Mouse (Mus musculus) forebrain, embryonic 11.5 days (tissue): ENCODE results near the gene Csrnp3. TPM values are rescaled to one million over a fixed set of nuclear protein-coding genes. Genes with fewer than 3 reads are reported as not detected.
A peak's percentile ranks its signal among the peaks of the same experiment; 100 is the strongest.

Experiments used
- ATAC-seq: fragments of 200-750 bp; cut with Nextera tagmentation; replicated peaks from 2 replicates; pipeline ENCODE4 v1.8.0; 2017; ENCODE audit warnings: moderate TSS enrichment; ENCODE audit not compliant: low FRiP score
- DNase-seq: peaks from one replicate; pipeline ENCODE4 v3.0.0-alpha.2; 2017; ENCODE audit warnings: low spot score
- H3K27ac ChIP-seq: fragments of 300-500 bp; sonication (generic); 2 replicates; pipeline ENCODE4 v1.5.1; 2014; ENCODE audit warnings: low read depth, low read length
- H3K27me3 ChIP-seq: fragments of 300-500 bp; sonication (generic); 2 replicates; pipeline ENCODE4 v1.6.1; 2014; ENCODE audit warnings: mild to moderate bottlenecking, low read length, mixed read lengths; ENCODE audit not compliant: control insufficient read depth, insufficient read depth
- H3K36me3 ChIP-seq: fragments of 300-500 bp; sonication (generic); 2 replicates; pipeline ENCODE4 v1.6.1; 2014; ENCODE audit warnings: mild to moderate bottlenecking, low read length, moderate library complexity, mixed read lengths; ENCODE audit not compliant: control insufficient read depth, insufficient read depth
- H3K4me1 ChIP-seq: fragments of 300-500 bp; sonication (generic); replicated peaks from 2 replicates; pipeline ENCODE4 v1.6.1; 2014; ENCODE audit warnings: low read length, mixed read lengths; ENCODE audit not compliant: control insufficient read depth, insufficient read depth
- H3K4me2 ChIP-seq: fragments of 300-500 bp; sonication (generic); 2 replicates; pipeline ENCODE4 v1.6.1; 2014; ENCODE audit warnings: low read depth, mild to moderate bottlenecking, low read length, moderate library complexity, mixed read lengths; ENCODE audit not compliant: severe bottlenecking
- H3K4me3 ChIP-seq: fragments of 300-500 bp; sonication (generic); 2 replicates; pipeline ENCODE4 v1.5.1; 2014; ENCODE audit warnings: low read depth, low read length
- H3K9ac ChIP-seq: fragments of 300-500 bp; sonication (generic); 2 replicates; pipeline ENCODE4 v1.6.1; 2014; ENCODE audit warnings: low read length
- H3K9me3 ChIP-seq: fragments of 300-500 bp; sonication (generic); 2 replicates; pipeline ENCODE4 v1.6.1; 2016; ENCODE audit warnings: low read length, mixed read lengths; ENCODE audit not compliant: control insufficient read depth
- WGBS: fragments of 180-500 bp; shearing (Covaris S2); extraction: QIAGEN DNeasy Blood & Tissue Kit; methylation state at CpG from one replicate; pipeline ENCODE4 v1.1.7; 2014; 5-methylcytosine and 5-hydroxymethylcytosine counted together
- polyA plus RNA-seq: library from polyadenylated mRNA; unstranded; fragments of >200 nt; fragmentation: Nextera tagmentation; extraction: Ambion mirVana; gene quantifications from 2 replicates; pipeline ENCODE4 v1.2.1, GENCODE M21; 2014

Csrnp3 gene
- polyA plus RNA-seq, 1 experiment from 2014 or later: 13.4 TPM

DNA sequence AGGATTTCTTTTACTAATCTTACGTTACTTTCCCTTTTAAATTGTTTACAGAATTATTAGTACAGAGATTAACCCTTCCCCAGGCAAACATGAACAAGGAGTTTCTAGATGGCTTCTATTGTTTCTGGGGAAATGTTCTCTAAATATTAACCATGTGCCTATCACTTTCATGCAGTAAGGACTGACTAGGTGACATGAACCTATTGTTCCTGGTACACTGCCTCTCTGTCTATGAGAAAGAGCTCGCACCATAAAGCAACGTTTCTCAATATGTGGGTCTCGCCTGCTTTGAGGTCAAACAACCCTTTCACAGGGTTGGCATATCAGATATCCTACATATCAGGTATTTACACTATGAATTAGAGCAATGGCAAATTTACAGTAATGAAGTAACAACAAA is 96.8 kb downstream of the Csrnp3 start:
- Histone ChIP-seq H3K4me2 (no peak overlapping the region), H3K4me1 (no peaks in the 10 kb centered on the region; the same call in 1 of the 2 replicates), H3K27ac (no peak overlapping the region), H3K27me3 (no peaks in the 10 kb centered on the region), H3K36me3 (no peaks in the 10 kb centered on the region), H3K9me3 (no peaks in the 10 kb centered on the region), H3K9ac (no peak overlapping the region), H3K4me3 (no peak overlapping the region)
- ATAC-seq (no peak), DNase-seq (no peak)
- WGBS: 92% methylated on average over 4 of the region's 4 CpGs

DNA sequence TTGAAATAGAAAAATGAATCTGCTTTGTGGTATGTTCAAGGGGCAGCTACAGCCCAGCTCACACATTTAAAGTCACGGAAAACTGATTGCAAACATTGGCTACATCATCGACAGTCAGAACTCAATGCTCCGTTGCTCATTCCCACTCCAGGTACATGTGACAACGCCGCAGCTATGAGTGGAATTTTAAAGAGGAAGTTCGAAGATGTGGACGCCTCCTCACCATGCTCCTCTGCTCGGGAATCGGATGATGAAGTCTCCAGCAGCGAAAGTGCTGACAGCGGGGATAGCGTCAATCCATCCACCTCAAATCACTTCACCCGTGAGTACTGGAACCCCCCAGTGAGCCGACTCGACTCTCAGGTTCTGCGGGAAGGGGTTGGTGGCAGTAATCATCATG is 103.2 kb downstream of the Csrnp3 start:
- no peaks in the 10 kb centered on the region for H3K36me3 ChIP-seq
- H3K27me3 ChIP-seq: no peaks in the 10 kb centered on the region
- H3K4me2 ChIP-seq: no peak overlapping the region
- DNase-seq: no peak
- no peak overlapping the region for H3K9ac ChIP-seq
- no peaks in the 10 kb centered on the region for H3K9me3 ChIP-seq
- H3K4me1 ChIP-seq: no peaks in the 10 kb centered on the region
- 93% methylated on average over 16 of the region's 16 CpGs for WGBS
- H3K27ac ChIP-seq: no peak overlapping the region
- no peak for ATAC-seq
- no peak overlapping the region for H3K4me3 ChIP-seq

DNA sequence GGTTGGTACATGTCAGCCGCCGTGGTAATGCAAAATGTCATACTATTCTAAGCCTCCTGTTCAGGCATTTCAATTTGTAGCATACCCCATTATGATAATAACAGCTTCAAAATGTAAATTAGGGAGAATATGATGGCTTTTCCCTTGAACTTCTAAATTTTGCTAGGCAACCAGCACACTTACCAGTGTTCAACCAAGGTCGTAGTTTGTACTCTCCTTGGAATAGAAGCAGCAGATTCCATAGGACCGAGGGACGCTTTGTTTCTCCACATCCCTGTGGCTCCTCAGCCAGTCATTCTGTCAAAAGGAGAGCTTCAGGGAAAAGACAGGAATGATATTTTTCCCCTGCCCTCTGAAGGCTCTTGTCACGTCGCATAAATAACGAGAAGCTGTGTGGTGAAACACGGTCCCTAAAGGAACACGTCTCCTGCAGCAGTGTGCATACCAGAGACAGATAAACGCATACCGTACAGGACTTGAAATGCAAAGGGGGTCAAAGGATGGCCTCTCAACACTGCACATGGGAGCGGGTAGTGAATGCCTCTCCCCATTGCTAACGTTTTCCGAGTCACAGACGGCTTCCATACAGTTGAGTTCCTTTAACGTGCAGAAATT is 108.3 kb downstream of the Csrnp3 start:
- Histone ChIP-seq H3K4me2 (no peak overlapping the region), H3K36me3 (no peaks in the 10 kb centered on the region), H3K9me3 (no peaks in the 10 kb centered on the region), H3K4me3 (no peak overlapping the region), H3K4me1 (no peaks in the 10 kb centered on the region), H3K27me3 (no peaks in the 10 kb centered on the region), H3K27ac (peak overlapping the region; percentile 15; the same call in 1 of the 2 replicates), H3K9ac (no peak overlapping the region)
- WGBS: 84% methylated on average over 17 of the region's 17 CpGs
- DNase-seq: no peak
- no peak for ATAC-seq

DNA sequence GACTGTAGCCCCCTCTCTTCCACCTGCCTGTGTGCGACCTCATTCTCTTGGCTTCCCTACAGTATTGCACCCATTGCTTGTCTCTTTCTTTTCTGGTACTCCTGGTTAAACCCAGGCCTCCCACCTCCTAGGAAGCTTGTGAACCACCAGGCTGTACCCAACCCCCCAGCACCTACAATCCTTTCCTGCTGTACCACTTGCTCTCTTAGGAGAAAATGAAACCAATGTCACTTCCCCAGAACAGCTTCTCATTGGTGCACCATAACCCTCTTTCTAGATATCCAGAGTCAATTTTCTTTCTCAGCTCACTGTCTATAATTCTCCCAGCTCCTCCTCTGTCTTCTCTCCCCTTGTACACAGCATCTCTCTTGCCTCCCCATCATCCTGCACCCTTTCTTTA is 110.2 kb downstream of the Csrnp3 start:
- Histone ChIP-seq H3K27ac (no peak overlapping the region), H3K9me3 (no peaks in the 10 kb centered on the region), H3K9ac (no peak overlapping the region), H3K4me1 (no peaks in the 10 kb centered on the region), H3K27me3 (no peaks in the 10 kb centered on the region), H3K4me3 (no peak overlapping the region), H3K4me2 (no peak overlapping the region), H3K36me3 (no peaks in the 10 kb centered on the region)
- ATAC-seq: no peak
- 81% methylated on average over 1 of the region's 1 CpGs for WGBS
- DNase-seq: no peak

DNA sequence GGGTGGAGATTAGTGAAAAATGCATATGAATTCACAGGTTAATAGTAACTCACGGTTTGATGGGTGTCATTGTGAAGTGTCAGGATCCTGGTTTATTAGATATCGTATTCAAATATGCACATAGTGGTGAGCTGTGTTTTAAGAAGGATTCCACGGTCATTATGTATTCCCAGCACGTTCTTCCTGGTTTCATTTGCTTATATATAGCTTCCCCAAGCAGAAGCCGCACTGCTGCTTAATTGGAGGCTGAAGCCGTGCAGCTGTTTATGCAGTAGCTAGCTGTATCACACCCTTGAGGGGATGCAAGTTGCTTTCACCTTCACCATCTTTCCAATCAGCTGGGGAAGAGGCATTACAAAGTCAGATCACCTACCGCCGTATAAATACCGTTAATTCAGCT is 111.2 kb downstream of the Csrnp3 start:
- H3K9ac ChIP-seq: no peak overlapping the region
- no peak for ATAC-seq

DNA sequence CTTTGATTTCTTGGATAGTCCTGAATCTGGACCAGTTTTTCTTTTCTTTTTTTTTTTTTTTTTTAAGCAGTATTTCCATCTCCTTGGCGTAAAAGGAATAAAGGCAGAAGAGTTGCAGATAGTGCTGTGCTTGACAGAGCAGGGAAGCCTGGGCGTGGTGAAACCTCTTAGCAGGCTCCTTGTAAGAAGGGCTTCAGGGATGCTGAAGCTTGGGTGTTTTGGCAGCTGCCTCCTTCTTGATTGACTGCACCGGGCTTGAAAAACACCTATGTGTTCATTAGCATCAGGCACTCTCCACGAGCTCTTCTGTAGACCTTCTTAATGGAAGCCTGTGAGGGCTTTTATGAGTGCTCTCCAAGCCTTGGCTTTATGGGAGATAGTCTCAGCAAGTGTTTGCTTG is 117.9 kb downstream of the Csrnp3 start:
- DNase-seq (no peak), ATAC-seq (no peak)
- 74% methylated on average over 4 of the region's 4 CpGs for WGBS
- Histone ChIP-seq H3K9me3 (no peaks in the 10 kb centered on the region), H3K27ac (no peak overlapping the region), H3K27me3 (no peaks in the 10 kb centered on the region), H3K4me3 (no peak overlapping the region), H3K4me1 (no peaks in the 10 kb centered on the region), H3K36me3 (no peaks in the 10 kb centered on the region), H3K9ac (no peak overlapping the region), H3K4me2 (no peak overlapping the region)

More for the DNA sequence above, 111.2 kb downstream of the Csrnp3 start:
- H3K27me3 ChIP-seq: no peaks in the 10 kb centered on the region
- H3K27ac ChIP-seq: no peak overlapping the region
- H3K4me3 ChIP-seq: no peak overlapping the region
- H3K9me3 ChIP-seq: no peaks in the 10 kb centered on the region
- no peak for DNase-seq
- H3K4me2 ChIP-seq: no peak overlapping the region
- H3K4me1 ChIP-seq: no peaks in the 10 kb centered on the region
- 81% methylated on average over 9 of the region's 9 CpGs for WGBS
- H3K36me3 ChIP-seq: no peaks in the 10 kb centered on the region

DNA sequence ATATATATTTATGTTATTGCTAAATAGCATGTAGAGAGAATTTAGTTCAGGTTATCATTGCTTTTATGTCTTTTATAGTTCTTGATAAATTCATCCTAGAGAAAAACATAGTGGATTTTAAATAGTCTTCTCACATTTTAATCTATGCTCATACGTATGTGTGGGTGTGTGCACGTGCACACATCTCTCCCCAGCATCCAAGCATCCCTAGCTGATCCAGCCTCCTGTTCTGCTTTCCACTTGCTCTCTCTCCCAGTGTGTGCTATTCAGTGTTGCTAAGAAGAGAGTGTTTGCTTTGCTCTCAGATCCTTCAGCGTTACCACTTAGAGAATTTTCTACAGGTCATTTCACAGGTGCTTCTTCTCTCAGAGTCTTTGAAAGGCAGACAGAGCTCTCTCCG is 123.2 kb downstream of the Csrnp3 start:
- no peak overlapping the region for H3K9ac ChIP-seq

DNA sequence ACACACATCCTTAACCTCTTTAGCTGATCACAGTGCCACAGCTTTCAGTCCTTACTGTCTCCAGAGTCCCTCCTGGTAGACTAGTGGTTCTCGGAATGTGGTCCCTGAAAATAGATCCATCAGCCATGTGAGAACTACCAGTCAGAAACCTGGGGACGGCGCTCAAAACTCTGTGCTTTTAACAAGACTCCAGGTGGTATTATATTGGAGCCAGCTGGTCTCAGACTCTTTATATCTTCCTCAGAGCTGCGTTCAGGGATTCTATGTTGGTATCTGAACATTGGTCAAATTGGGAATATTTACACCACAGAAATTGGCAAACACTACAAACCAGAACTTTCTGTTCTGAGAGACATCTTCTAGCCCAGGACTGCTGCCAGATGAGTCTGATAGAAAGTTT is 128.3 kb downstream of the Csrnp3 start:
- no peak overlapping the region for H3K4me2 ChIP-seq
- no peaks in the 10 kb centered on the region for H3K9me3 ChIP-seq
- H3K27ac ChIP-seq: no peak overlapping the region
- H3K9ac ChIP-seq: no peak overlapping the region
- WGBS: 87% methylated on average over 4 of the region's 4 CpGs
- no peak for ATAC-seq
- no peak for DNase-seq
- no peaks in the 10 kb centered on the region for H3K27me3 ChIP-seq
- no peaks in the 10 kb centered on the region for H3K36me3 ChIP-seq
- no peak overlapping the region for H3K4me3 ChIP-seq
- H3K4me1 ChIP-seq: no peaks in the 10 kb centered on the region

More for the DNA sequence above, 123.2 kb downstream of the Csrnp3 start:
- no peak for DNase-seq
- 76% methylated on average over 4 of the region's 4 CpGs for WGBS
- no peak for ATAC-seq
- no peaks in the 10 kb centered on the region for H3K9me3 ChIP-seq
- H3K27me3 ChIP-seq: no peaks in the 10 kb centered on the region
- no peaks in the 10 kb centered on the region for H3K36me3 ChIP-seq
- no peak overlapping the region for H3K4me3 ChIP-seq
- no peak overlapping the region for H3K27ac ChIP-seq
- H3K4me1 ChIP-seq: no peaks in the 10 kb centered on the region
- H3K4me2 ChIP-seq: no peak overlapping the region

DNA sequence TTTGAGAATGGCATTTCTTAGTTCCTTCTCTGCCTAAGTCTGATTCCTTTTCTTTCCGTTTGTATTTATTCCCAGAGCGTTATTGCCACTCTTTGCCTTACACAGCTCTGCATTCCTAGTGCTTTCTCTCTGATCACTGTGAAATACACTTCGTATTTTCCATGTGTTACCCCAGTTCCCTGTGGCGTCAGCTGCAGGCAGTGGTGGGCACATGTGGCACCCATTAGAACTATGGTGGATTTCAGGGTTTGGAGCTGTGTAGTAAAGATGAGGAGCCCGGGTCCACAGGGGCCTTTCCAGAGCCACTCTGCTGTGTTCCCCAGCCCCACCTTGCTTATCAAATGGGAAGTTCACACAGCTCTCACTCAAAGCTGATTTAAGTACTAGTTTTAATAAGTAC is 129.8 kb downstream of the Csrnp3 start:
- 0 out of 2 replicates have a peak overlapping the region, but pooled peaks have one; percentile 31 for H3K27ac ChIP-seq
- DNase-seq (no peak), ATAC-seq (no peak)
- H3K4me3 ChIP-seq: no peak overlapping the region
- no peaks in the 10 kb centered on the region for H3K36me3 ChIP-seq
- no peaks in the 10 kb centered on the region for H3K9me3 ChIP-seq
- no peaks in the 10 kb centered on the region for H3K4me1 ChIP-seq
- H3K9ac ChIP-seq: no peak overlapping the region
- H3K4me2 ChIP-seq: no peak overlapping the region
- H3K27me3 ChIP-seq: no peaks in the 10 kb centered on the region
- 77% methylated on average over 5 of the region's 5 CpGs for WGBS
